Mouse (Mus musculus): Measurements from ENCODE around the gene DXBay18.
"Not testable (repeated sequence)": the region's sequence is repeated elsewhere in the genome, so short reads cannot be mapped to it uniquely, and the experiment has no call there.

The DXBay18 gene

DNA sequence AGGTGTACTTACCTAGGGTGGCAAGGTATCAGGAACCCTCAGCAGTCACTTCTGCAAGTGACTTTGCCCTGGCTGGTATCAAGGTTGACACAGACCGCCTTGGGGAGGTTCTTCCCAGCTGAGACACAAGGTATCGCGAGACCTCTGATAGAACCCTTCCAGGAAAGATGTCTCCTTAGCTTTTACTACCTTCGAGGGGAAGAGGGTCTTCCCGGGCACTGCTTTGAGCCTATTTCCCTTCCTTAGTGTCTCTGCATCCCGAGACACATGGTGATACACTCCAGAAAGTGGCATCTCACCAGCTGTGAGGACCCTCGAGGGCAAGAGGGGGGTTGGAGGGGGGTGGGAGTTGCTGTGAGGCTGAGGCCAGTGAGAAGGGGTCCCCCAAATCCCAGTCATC, at the start of gene DXBay18:
DXBay18 (minus strand) TSS at position 101 of the 400 bp plus-strand sequence.
- not testable (repeated sequence) for DNase-seq (ENCODE audit: low spot score)

DNA sequence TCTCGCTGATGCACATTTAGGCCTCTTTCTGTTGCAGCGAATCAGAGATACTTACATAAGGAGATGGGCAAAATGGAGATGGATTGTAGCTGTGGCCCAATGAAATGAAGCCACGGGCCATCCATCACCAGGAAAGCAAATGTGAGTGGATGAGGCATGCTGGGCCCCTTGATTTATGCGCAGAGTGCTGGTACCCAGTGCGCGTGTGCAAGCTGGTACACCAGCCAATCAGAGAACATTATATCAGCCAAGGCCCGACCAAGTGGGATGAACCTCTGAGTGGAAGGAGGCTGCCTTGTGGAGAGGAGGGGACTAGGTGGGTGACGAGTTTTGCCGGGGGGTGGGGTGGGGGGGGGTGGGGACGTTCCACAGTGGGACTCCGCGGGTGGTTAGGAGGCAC, 42.7 kb upstream of the DXBay18 start, which contains the start of gene Xlr3b:
Xlr3b (plus strand) TSS at position 274 of the 400 bp plus-strand sequence.
- DNase-seq (ENCODE audit: low spot score), result peak; percentile 92

DNA sequence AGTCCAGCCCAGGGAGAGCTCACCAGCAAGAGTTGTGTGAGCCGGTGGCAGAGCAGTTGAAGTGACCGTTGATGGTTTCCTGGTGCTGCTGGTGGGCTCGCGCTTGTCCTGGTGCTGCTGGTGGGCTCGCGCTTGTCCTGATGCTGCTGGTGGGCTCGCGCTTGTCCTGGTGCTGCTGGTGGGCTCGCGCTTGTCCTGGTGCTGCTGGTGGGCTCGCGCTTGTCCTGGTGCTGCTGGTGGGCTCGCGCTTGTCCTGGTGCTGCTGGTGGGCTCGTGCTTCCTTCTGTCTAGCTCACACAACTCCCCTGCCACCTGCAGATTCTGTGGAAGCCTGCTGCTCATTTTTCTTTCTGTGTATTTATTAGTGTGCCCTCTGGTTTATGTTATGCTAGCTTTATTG, 27.6 kb upstream of the DXBay18 start, which contains the start of gene Spin2d:
Spin2d (minus strand) TSS at position 101 of the 400 bp plus-strand sequence.
- DNase-seq (ENCODE audit: low spot score), result not testable (repeated sequence)

DNA sequence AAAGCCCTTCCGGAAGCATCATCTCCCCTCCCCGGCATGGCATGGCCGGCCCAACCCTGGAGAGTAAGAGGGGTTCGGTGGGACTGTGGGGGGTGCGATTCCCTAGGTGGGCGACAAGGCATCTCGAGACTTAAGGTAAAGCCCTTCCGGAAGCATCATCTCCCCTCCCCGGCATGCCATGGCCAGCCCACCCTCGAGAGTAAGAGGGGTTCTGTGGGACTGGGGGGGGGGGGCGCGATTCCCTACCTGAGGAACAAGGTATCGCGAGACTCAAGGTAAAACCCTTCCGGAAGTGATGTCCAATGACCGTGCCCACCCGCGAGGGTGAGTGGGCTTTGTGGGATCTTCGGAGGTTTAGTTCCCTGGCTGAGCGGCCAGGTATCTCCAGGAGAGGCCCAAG, 754 bp downstream of the DXBay18 start, which contains the start of gene Xlr5b:
Xlr5b (plus strand) TSS at position 301 of the 400 bp plus-strand sequence.
- DNase-seq (ENCODE audit: low spot score), result not testable (repeated sequence)

DNA sequence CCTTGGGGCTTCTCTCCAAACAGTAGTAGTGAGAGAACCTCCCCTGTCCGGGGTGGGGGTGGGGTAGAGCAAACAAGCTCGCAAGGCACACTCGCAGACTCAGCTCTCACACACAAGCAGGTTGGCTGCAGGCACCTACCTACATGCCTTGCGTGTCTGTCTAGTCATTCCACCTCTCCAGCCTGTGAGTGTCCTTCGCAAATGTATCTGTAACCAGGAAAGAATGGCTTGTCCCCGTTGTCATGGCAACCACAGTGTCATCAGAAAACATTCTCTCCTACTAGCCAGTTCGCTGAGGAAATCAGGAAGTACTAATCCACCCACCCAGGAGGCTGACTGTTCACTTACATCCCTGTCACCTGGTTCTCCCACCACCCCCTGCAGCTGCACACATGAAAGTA, 6.0 kb downstream of the DXBay18 start:
- not testable (repeated sequence) for DNase-seq (ENCODE audit: low spot score)

DNA sequence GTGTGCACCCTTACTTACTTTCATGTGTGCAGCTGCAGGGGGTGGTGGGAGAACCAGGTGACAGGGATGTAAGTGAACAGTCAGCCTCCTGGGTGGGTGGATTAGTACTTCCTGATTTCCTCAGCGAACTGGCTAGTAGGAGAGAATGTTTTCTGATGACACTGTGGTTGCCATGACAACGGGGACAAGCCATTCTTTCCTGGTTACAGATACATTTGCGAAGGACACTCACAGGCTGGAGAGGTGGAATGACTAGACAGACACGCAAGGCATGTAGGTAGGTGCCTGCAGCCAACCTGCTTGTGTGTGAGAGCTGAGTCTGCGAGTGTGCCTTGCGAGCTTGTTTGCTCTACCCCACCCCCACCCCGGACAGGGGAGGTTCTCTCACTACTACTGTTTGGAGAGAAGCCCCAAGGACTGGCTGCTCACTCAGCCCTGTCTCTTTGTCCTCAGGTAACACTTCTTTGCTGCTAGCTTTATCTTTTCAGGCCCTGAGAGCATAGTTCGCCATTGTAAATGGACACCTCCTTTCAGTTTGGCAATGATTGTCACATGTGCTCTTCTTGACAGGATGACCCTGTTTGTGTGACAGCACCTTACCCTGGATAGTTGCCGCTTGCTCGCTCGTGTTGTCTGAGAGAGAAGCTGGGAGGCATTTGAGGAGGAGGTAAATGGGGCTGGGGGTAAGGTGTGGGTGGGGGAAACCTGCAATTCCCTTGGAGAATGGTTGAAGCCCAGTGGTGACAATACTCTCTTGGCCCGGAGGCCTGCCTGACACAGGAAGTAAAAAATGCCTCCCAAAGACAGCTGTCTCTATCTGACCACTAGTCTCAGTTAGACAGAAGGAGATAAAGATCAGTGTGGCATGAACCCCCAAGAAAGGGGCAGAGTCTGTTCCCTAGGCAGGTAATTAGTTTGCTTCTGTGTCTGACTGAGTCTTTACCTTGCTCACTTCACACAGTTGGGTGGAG, 26.1 kb downstream of the DXBay18 start:
- not testable (repeated sequence) for DNase-seq (ENCODE audit: low spot score)

DNA sequence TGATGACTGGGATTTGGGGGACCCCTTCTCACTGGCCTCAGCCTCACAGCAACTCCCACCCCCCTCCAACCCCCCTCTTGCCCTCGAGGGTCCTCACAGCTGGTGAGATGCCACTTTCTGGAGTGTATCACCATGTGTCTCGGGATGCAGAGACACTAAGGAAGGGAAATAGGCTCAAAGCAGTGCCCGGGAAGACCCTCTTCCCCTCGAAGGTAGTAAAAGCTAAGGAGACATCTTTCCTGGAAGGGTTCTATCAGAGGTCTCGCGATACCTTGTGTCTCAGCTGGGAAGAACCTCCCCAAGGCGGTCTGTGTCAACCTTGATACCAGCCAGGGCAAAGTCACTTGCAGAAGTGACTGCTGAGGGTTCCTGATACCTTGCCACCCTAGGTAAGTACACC, 32.5 kb downstream of the DXBay18 start, which contains the start of gene Gm14685:
Gm14685 (plus strand) TSS at position 301 of the 400 bp plus-strand sequence.
- DNase-seq (ENCODE audit: low spot score), result not testable (repeated sequence)

DNA sequence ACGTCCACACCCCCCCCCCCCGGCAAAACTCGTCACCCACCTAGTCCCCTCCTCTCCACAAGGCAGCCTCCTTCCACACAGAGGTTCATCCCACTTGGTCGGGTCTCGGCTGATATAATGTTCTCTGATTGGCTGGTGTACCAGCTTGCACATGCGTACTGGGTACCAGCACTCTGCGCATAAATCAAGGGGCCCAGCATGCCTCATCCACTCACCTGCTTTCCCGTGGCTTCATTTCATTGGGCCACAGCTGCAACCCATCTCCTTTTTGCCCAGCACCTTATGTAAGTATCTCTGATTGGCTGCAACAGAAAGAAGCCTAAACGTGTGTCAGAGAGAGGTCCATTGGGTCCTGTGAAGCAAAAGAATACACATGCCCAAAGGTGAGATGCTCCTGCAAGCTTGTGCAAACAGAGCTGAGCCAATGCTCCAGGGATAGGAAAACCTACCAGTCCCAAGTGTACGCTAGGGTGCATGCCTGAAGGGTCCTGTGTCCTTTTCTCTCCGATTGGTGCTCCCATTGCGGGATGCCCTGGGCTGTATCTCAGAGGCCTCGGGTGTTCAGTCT, 52.2 kb downstream of the DXBay18 start, which contains the start of gene Xlr3a:
Xlr3a (minus strand) TSS at position 155 of the 568 bp plus-strand sequence.
- not testable (repeated sequence) for DNase-seq (ENCODE audit: low spot score)

All from adipocyte (in vitro differentiated cells).